Mouse (Mus musculus): ENCODE measurements around the gene Btbd6.

The Btbd6 gene

GRCm38 (mm10) chr12:112976371-112977073 lies at the start of gene Btbd6:
Gene Btbd6 (plus strand): TSS chr12:112976482.
- in situ Hi-C loops (cut with MboI, MseI) = no loop called here

GRCm38 (mm10) chr12:112927265-112927664 lies 49.0 kb upstream of the Btbd6 start:
- in situ Hi-C loops (cut with MboI, MseI) = loop anchor here (10.0 kb wide), 1 partner anchor 1278 kb away; no protein-coding TSS in a partner anchor

- in situ Hi-C loops (cut with MboI, MseI) = loop anchor here (10.0 kb wide), 1 partner anchor 1276 kb away; no protein-coding TSS in a partner anchor
Measured at GRCm38 (mm10) chr12:112928401-112929241, 47.7 kb upstream of the Btbd6 start.

DNA sequence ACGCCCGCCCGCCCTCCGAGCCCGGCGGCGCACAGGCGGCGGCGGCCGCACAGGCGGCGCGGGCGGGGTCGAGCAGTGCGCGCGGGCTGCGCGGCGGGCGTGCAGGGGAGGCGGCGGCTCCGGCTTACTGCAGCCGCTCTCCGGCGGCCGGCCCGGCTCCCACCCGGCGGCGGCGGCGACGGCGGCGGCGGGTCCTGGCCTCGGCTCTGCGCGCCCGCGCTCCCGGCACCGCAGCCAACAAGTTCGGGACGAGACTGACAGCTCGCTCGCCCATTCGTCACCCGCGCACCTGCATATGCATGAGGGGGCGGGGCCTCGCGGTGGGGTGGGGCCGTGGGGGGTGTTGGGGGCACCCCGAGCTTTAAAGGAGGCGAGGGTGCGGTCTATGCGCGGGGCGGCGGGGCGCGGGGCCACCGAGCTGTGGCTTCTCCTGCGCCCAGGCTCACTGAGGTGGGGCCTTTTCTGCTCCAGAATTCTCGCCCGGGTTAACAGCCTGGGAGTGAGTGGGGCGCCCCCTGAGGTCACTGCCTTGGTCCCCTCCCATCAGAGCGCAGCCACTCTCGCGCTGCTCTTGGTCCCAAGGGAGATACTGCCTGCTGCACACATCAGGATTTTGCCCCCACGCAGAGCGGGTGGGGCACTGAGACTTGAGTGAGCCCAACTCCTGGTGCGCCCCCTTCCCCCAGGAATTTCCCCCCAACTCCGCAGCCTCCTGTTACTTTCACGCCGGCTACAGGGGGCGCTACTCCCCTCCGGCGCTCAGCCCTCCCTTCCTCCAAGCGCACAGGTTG lies 46.5 kb upstream of the Btbd6 start, which contains the start of gene Jag2:
Jag2 (minus strand) TSS at position 215 of the 791 bp plus-strand sequence.
- in situ Hi-C loops (cut with MboI, MseI) = loop anchor here (10.0 kb wide), 1 partner anchor 1275 kb away; no protein-coding TSS in a partner anchor

DNA sequence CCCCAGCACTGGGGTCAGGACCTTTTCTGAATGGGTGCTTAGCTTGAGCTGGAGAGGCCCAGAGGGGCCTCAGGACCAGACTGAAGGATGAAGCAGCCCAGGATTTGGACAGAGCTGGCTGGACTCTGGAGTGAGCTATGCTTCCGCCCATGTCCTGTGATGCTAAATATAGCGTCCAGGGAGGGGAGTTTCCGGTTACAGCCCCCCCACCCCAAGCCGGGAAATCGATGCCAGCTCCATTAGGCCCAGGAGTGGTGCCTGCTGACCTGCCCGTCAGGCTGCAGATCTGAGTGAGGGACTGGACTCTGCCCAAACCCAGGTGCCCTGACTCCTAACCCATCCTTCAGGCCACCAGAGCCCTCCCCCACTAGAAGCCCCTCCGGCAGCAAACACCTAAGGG lies 43.6 kb upstream of the Btbd6 start:
- in situ Hi-C loops (cut with MboI, MseI) = no loop called here

GRCm38 (mm10) chr12:112937906-112938305 lies 38.4 kb upstream of the Btbd6 start:
- in situ Hi-C loops (cut with MboI, MseI) = no loop called here

DNA sequence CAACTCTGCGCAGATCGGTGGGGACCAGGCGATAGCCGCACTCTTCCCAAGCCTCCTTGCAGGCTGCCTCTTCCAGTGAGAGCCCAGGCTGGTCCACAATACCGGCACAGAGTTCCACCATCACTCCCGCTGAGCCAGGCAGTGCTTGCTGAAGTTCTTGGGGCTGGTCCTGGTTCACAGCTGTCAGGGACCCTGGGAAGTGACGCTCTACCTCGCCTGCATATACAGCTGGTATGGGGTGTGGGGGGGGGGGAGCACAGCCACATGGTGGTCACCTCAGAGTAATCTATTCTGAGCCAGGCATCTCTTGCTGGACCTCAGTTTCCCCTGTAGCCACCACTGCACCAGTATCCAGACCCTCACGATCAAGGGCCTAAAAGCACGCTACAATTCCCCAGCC lies 37.9 kb upstream of the Btbd6 start:
- in situ Hi-C loops (cut with MboI, MseI) = no loop called here

GRCm38 (mm10) chr12:112938873-112939565 lies 37.3 kb upstream of the Btbd6 start:
- in situ Hi-C loops (cut with MboI, MseI) = no loop called here

DNA sequence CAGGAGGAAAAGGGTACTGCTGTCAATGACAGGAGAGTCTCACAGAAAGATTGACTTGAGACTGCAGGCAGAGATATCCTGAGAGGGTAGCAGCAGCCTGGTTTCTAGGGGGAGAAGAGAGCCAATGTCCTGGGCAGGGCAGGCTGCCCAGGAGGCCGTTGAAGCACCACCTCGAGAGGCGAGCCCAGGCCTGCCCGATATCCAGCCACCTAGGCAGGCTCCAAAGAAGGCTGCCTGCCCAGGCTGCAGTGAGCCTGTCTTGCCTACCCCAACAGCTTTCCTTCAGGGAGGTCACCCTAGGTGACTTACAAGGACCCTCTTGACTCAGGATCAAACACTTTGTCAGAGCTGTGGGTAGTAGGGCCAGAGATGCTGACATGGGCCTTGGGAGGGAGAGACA lies 36.0 kb upstream of the Btbd6 start:
- in situ Hi-C loops (cut with MboI, MseI) = no loop called here

DNA sequence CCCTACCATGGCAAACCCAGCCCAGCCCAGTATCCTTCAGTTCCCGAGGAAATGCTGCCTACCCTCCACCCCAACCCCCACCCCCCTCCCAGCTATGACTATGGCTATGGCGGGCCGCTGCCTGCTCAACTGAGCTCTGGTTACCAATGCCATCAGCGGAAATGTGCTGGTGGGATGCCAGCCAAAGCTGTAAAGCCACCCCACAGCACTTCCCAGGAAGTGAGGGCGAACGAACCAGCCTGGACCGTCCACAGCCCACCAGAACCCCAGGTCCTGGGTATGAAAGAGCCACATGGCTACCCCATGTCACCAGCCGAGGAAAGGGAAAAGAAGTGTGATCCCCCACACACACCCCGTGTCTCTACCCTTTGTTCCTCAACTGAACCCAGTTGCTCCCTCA lies 35.6 kb upstream of the Btbd6 start:
- in situ Hi-C loops (cut with MboI, MseI) = no loop called here

DNA sequence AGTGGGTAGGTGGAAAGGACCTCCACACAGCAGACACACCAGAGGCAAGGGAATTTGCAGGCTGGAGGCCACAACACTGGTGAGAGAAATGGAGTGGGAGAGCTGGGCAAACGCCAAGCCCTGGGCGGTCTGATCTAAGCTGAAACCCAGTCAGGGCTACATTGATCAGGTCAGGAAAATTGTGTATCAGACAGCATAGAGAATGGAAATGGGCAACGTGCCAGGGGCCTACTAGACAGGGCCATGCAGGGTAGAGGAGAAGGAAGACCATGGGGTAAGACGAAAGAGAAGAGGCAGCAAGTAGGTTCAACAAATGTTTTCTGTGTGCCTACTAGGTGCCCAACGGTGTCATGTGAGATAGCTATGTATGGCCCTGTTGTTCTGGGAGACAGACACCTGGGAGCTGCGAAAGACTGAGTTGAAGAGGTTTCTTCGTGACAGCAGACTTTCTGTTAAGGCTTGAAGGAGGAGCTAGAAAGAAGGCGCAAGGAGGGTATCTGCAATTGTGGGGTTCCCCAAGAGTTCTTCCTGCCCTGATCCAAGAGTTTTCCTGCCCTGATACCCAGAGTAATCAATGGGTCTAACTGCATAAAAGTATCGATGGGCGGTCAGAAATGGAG lies 35.0 kb upstream of the Btbd6 start:
- in situ Hi-C loops (cut with MboI, MseI) = no loop called here

DNA sequence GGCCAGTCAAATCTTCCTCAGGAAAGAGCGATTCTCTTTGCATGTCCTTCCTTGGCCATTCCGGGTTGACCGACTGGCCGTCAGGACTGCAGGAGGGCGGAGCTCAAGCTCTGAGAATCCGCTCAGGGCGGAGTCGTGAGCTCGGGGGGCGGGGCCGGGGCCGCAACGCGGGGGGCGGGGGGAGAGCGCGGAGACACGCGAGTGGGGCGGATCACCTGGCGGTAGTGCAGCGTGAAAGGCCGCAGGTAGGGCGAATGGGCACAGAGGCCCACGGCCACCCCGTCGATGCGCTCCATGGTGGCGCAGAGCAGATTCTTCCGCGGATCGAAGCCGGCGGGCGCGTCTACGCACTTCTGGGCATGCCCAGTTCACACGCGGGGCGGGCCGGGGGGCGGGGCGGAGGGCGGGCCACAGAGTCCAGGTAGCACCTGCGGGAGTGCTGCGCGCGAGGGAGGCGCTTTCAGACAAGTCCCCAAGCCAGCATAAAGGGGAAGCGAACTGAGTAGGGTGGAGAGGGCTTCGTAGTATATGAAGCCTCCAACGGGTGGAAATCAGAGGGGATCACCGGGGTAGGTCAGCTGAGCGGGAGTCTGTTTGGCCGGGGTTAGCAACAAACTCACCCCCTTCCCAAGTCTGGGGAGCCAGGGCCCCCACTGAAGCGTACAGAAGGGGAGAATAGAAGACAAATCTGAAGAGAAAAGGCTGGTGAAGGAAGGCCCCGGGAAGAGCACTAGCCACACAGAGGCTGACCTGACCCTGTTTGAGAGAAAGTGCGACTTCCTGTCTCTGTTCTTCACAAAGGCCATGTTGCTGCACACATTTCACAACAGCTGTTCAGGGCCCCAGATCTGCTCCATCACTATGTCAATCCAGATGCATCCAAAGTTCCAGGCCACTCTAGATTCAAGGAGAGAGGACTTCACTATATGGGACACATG lies 34.2 kb upstream of the Btbd6 start, which contains the start of gene Nudt14:
Nudt14 (minus strand) TSS at position 349 of the 938 bp plus-strand sequence.
- in situ Hi-C loops (cut with MboI, MseI) = no loop called here

DNA sequence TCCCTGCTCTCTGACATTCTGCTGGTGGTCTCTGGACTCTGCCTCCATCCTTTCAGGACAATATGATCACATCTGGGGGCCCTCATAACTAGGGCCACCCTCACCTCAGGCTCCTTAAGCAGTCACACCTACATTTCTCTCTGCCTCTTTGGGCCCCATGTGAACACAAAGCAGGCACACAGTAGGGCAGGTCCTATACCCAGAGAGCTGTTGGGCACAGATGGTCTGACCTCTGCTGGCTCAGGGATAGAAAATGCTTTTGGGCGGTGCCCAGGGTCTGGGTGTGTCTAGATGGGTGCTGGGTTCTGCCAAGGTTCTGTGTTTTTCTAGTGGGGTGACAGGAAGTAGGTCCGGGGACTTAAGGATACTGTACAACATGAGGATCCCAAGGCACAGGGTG lies 32.6 kb upstream of the Btbd6 start:
- in situ Hi-C loops (cut with MboI, MseI) = no loop called here

- in situ Hi-C loops (cut with MboI, MseI) = loop anchor here (5.0 kb wide), 1 partner anchor 75 kb away; no protein-coding TSS in a partner anchor
Measured at GRCm38 (mm10) chr12:112947307-112947706, 29.0 kb upstream of the Btbd6 start.

DNA sequence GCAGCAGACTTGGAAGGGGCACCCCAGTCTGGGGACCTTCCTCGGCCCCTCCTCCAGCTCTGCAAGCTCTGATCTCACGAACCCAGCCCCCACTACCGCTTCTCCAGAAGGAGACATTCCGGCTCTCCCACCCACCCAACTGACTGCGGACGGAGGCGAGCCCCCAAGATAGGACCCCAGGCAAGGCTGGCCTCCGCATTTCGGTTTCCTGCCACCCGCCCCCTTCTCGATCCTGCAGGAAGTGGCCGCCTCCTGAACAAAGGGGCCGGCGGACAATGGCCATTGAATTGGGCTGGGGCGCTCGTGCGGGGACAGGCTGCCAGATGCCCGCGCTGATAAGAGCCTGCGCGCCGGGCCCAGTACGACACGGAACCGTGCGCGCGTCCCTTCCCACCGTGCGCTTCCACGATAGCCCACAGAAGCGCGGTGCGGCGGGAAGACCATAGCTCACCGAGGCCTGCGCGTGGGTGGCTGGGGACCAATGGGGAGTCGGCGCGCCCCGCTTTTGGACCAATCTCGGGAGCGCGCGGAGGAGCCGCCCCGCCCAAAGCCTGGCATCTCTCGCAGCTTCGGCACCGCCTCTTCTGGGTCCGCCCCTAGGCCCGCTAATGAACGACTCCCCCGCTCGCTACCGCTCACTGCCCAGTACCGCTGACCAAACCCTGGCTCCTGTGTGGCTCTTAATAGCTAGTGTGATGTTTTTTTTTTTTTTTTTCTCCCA lies 26.1 kb upstream of the Btbd6 start:
- in situ Hi-C loops (cut with MboI, MseI) = no loop called here

- in situ Hi-C loops (cut with MboI, MseI) = no loop called here
Measured at GRCm38 (mm10) chr12:112950761-112951129, 25.5 kb upstream of the Btbd6 start.

GRCm38 (mm10) chr12:112951150-112951842 lies 25.0 kb upstream of the Btbd6 start:
- in situ Hi-C loops (cut with MboI, MseI) = no loop called here

- in situ Hi-C loops (cut with MboI, MseI) = no loop called here
Measured at GRCm38 (mm10) chr12:112952433-112952832, 23.8 kb upstream of the Btbd6 start.
